Mouse (Mus musculus) spleen, adult 2 months (tissue): ENCODE measurements at regions not wholly inside any gene's neighbourhood (a gene's known extent, or its start where the extent isn't known, plus 50 kb on each side); places are given as distances from the start of the nearest gene placed in this dataset.

ENCODE experiments used
- CTCF ChIP-seq: fragments of 200-500 bp; IDR thresholded peaks from 2 replicates; pipeline ENCODE4 v1.5.1; 2011; ENCODE audit warnings: mild to moderate bottlenecking, inconsistent platforms; ENCODE audit not compliant: insufficient read depth, insufficient read length, insufficient replicate concordance; ENCODE audit errors: extremely low read depth
- POLR2A ChIP-seq: fragments of 200-500 bp; IDR thresholded peaks from 2 replicates; pipeline ENCODE4 v1.6.1; 2011; ENCODE audit warnings: low read depth, low read length, inconsistent platforms

DNA sequence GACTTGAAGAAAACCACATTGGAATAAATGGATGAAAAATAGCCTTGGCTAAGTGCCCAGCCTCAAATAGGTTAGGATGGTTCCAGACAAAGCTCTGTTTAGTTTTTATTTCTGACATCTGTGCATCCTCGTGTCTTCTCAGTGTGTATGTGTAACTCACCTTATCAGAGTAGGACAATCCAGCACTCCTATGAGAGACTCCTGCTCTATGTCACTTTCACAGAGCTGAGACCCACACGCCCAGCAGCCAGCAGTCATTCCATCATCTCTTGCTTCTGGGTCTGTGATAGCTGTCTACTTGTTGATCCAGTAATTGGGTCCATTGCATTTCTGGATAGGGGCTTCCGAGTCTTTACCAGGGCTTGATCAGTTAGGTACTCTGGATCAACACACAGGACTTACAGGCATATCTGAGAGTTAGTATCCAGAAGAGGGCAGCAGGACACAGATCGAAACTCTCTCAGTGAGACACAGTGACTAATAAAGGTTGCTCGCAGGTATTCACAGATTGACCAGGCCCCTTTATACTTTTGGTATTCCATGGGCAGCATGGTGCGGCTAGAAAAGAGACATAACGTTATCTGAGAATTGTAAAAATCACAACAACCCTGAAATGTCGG is 286.3 kb upstream of the Fam92a start:
- TF ChIP-seq CTCF (no peak), POLR2A (no peak)
